Mouse (Mus musculus) E14TG2a.4 (cell line): ENCODE data around the gene Tsku.

ENCODE experiments used
- H3K27me3 ChIP-seq: 2 replicates; pipeline ENCODE4 v1.6.1; 2014; ENCODE audit warnings: low read length, control low read depth; ENCODE audit not compliant: insufficient read depth
- H3K36me3 ChIP-seq: 2 replicates; pipeline ENCODE4 v1.6.1; 2014; ENCODE audit warnings: low read length, control low read depth; ENCODE audit not compliant: insufficient read depth
- H3K4me1 ChIP-seq: replicated peaks from 2 replicates; pipeline ENCODE4 v1.6.1; 2014; ENCODE audit warnings: low read depth, low read length, control low read depth
- H3K4me3 ChIP-seq: replicated peaks from 2 replicates; pipeline ENCODE4 v1.5.1; 2014; ENCODE audit warnings: mild to moderate bottlenecking, low read length
- H3K9me3 ChIP-seq: 2 replicates; pipeline ENCODE4 v1.6.1; 2014; ENCODE audit warnings: low read length, control low read depth
- CTCF ChIP-seq: conservative IDR thresholded peaks from 2 replicates; pipeline ENCODE4 v1.5.1; 2014; ENCODE audit warnings: low read length
- NANOG ChIP-seq: IDR thresholded peaks from 2 replicates; pipeline ENCODE4 v1.6.1; 2014; ENCODE audit warnings: borderline replicate concordance, low read length, mixed read lengths
- POU5F1 ChIP-seq: IDR thresholded peaks from 2 replicates; pipeline ENCODE4 v1.6.1; 2014; ENCODE audit warnings: low read length, borderline replicate concordance

The Tsku gene

GRCm38 (mm10) chr7:98330375-98331002, 30.6 kb downstream of the Tsku start:
- Histone ChIP-seq H3K4me1 (no peaks in the 10 kb centered on the region), H3K4me3 (no peak overlapping the region), H3K27me3 (peaks cover 9% of the 10 kb centered on the region), H3K36me3 (no peaks in the 10 kb centered on the region), H3K9me3 (no peaks in the 10 kb centered on the region)
- no peak for TF ChIP-seq NANOG
- TF ChIP-seq POU5F1: no peak
- TF ChIP-seq CTCF: no peak

- Histone ChIP-seq H3K27me3 (peaks cover 9% of the 10 kb centered on the region), H3K9me3 (no peaks in the 10 kb centered on the region), H3K4me3 (no peak overlapping the region), H3K36me3 (no peaks in the 10 kb centered on the region), H3K4me1 (no peaks in the 10 kb centered on the region)
- TF ChIP-seq CTCF: no peak
- TF ChIP-seq POU5F1: no peak
- TF ChIP-seq NANOG: no peak
Measured at GRCm38 (mm10) chr7:98329651-98330374, 31.3 kb downstream of the Tsku start.

DNA sequence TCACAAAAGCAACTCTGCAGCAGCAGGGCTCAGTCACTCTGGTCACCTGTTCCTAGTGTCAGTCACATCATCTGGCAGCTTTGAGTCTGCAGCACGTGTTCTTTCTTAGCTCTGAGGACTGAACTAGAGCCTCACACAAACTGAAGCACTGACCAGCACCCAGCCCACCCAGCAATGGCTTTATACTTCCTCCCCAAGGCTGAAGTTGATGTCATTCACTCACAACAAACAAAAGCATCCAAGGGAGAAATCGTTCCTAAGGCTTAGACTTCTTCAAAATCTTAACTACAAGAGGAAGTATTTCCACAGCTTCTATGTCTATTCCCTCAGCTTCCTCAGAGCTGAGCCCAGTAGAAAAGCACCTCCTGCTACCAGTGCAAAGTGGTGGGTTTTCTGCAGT, 32.8 kb downstream of the Tsku start:
- Histone ChIP-seq H3K9me3 (no peaks in the 10 kb centered on the region), H3K4me3 (no peak overlapping the region), H3K36me3 (no peaks in the 10 kb centered on the region), H3K27me3 (peaks cover 9% of the 10 kb centered on the region), H3K4me1 (peaks cover 5% of the 10 kb centered on the region)
- TF ChIP-seq CTCF (no peak), POU5F1 (no peak), NANOG (no peak)

DNA sequence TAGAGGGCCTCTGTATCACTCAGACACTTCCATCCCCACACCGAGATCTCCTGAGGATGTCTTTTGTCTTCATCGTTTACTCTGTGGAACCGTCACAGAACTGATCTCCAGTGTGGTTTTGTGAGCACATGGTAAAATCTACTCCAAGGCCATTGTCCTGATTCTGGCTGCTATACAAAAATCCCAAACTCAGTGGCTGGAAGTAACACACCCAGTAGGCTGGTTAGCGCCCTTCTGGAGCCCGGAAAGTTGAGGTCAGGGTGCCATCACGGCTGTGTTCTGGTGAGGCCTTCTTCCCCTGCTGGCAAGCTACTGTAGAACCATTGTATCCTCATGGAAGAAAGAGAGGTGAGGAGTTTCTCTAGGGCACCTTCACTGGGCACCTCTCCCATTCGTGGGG, 35.1 kb downstream of the Tsku start:
- H3K9me3 ChIP-seq: no peaks in the 10 kb centered on the region
- H3K4me1 ChIP-seq: peaks cover 9% of the 10 kb centered on the region
- H3K27me3 ChIP-seq: peaks cover 9% of the 10 kb centered on the region
- H3K36me3 ChIP-seq: no peaks in the 10 kb centered on the region
- TF ChIP-seq NANOG (no peak), CTCF (no peak), POU5F1 (no peak)
- H3K4me3 ChIP-seq: no peak overlapping the region

DNA sequence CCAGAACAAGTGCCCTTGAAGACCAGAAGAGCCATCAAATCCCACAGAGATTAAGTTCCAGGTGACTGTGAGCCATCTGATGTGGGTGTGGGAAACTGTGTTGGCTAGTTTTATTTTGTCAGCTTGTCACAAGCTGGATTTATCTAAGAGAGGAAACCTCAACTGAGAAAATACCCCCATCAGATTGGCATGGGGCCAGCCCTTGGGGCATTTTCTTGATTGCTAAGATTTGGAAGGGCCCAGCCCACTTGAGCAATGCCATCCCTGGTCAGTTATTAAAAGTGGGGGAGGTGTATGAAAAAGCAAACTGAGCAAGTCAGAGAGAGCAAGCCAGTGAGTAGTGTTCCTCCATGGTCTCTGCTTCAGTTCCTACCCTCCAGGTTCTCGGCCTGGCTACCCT, 36.9 kb downstream of the Tsku start:
- peaks cover 2% of the 10 kb centered on the region; the same call in 1 of the 2 replicates for H3K9me3 ChIP-seq
- peaks cover 9% of the 10 kb centered on the region for H3K4me1 ChIP-seq
- no peak for TF ChIP-seq CTCF
- no peak for TF ChIP-seq NANOG
- TF ChIP-seq POU5F1: no peak
- H3K4me3 ChIP-seq: no peak overlapping the region
- peaks cover 9% of the 10 kb centered on the region for H3K27me3 ChIP-seq
- no peaks in the 10 kb centered on the region for H3K36me3 ChIP-seq

DNA sequence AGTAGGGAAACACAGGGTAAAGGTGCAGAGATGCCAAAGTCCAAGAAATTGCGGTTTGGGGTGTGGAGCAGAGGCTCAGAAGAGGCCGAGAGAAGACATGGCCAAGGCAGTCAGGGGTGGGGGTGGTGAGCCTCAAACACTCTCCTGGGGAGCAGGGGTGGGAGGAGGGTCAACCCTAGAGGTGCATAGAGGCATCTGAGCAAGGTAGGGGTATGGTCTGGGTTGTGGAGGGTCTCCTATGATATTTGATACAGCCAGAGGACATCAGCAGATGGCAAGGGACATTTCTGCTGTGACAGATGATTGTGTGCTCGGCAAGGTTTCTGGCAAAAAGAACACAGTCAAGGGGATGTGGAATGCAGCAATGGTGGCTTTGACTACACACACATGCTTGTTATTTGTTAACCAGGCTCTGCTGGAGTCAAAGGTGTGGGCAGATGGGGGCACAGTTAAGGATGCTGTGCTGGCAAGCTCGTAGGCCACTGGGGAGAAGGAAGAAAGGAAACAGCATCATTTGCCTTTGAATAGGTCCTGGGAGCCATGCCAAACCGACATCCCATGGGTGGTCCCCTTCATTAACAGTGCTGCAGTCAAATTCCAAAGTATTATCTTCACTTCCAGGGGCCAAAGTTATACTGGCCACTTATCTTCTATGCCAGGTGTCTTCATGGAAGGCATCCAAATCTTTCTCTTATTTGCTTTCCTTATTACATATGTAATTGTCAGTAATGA, 37.7 kb downstream of the Tsku start:
- H3K4me3 ChIP-seq: no peak overlapping the region
- H3K4me1 ChIP-seq: peaks cover 9% of the 10 kb centered on the region
- peaks cover 9% of the 10 kb centered on the region for H3K27me3 ChIP-seq
- TF ChIP-seq NANOG: no peak
- TF ChIP-seq CTCF: no peak
- no peak for TF ChIP-seq POU5F1
- H3K36me3 ChIP-seq: no peaks in the 10 kb centered on the region
- peaks cover 3% of the 10 kb centered on the region; the same call in 1 of the 2 replicates for H3K9me3 ChIP-seq

GRCm38 (mm10) chr7:98322415-98322814, 38.7 kb downstream of the Tsku start:
- peaks cover 9% of the 10 kb centered on the region for H3K27me3 ChIP-seq
- no peak overlapping the region for H3K4me3 ChIP-seq
- H3K9me3 ChIP-seq: peaks cover 3% of the 10 kb centered on the region; the same call in 1 of the 2 replicates
- no peak for TF ChIP-seq CTCF
- TF ChIP-seq NANOG: no peak
- no peak for TF ChIP-seq POU5F1
- H3K4me1 ChIP-seq: peaks cover 9% of the 10 kb centered on the region
- H3K36me3 ChIP-seq: no peaks in the 10 kb centered on the region

- peaks cover 9% of the 10 kb centered on the region for H3K4me1 ChIP-seq
Measured at GRCm38 (mm10) chr7:98321083-98321482, 40.0 kb downstream of the Tsku start, which contains the start of gene Acer3. Gene Acer3, minus strand, starts transcription at chr7:98321208.

More at GRCm38 (mm10) chr7:98321083-98321482, 40.0 kb downstream of the Tsku start, which contains the start of gene Acer3:
- Histone ChIP-seq H3K27me3 (peaks cover 2% of the 10 kb centered on the region), H3K4me3 (no peak within 1 kb of the TSS), H3K9me3 (peaks cover 3% of the 10 kb centered on the region; the same call in 1 of the 2 replicates), H3K36me3 (no peaks in the 10 kb centered on the region)
- TF ChIP-seq CTCF (no peak), NANOG (no peak), POU5F1 (no peak)
